Mouse (Mus musculus): ENCODE measurements around the gene Fbll1.
A peak's percentile ranks its signal among the peaks of the same experiment; 100 is the strongest.
"Not testable (repeated sequence)": the region's sequence is repeated elsewhere in the genome, so short reads cannot be mapped to it uniquely, and the experiment has no call there.

Fbll1 gene

DNA sequence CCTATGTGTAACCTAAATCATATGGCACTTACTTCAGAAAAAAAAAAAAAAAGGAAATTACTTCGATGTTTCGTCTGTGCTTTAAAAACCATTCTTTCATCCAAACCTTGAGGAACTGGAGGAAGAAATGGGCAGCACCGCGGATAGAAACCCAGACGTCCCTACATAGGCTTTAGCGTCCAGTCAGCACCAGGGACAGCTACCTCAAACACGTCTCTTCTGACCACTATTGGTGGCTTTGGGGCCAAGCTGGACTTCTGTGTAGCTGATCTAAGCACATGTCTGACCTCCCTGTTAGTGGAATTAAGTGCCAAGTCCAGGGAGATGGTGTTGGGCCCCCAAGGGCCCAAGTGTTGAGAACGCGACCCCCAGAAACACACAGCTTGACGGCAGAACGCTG is at the start of gene Fbll1:
Gene Fbll1, minus strand, starts transcription at position 11 of the 400 bp plus-strand sequence.
- DNase-seq = no peak

DNA sequence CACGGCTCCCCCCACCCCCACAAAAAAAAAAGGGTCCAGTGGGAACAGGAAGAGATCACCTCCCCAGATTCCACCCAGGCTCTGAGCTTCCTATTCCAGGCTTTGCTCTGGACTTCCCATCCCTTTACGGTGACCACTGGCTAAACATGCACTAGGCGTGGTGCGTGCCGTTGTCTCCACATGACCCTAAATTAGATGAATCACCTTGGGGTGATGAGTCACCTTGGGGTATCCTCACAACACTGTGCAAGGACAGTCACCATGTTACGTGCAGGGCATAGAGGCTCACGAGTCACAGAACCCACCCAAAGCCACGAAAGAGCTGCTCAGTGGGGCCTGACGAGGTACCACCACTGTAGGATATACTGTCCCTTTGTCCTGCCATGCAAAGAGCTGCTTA is 45.6 kb upstream of the Fbll1 start:
- DNase-seq = no peak

DNA sequence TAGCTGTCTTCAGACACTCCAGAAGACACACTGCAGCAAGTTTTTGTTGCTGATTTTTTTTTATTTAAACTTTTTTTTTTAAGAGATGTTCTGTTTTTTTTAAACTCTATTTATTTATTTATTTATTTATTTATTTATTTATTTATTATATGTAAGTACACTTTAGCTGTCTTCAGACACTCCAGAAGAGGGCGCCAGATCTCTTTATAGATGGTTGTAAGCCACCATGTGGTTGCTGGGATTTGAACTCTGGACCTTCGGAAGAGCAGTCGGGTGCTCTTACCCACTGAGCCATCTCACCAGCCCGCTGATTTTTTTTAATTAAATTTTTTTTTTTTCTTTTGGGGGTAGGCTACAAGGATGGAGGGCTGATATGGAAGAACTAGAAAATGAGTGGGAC is 43.9 kb upstream of the Fbll1 start:
- not testable (repeated sequence) for DNase-seq

DNA sequence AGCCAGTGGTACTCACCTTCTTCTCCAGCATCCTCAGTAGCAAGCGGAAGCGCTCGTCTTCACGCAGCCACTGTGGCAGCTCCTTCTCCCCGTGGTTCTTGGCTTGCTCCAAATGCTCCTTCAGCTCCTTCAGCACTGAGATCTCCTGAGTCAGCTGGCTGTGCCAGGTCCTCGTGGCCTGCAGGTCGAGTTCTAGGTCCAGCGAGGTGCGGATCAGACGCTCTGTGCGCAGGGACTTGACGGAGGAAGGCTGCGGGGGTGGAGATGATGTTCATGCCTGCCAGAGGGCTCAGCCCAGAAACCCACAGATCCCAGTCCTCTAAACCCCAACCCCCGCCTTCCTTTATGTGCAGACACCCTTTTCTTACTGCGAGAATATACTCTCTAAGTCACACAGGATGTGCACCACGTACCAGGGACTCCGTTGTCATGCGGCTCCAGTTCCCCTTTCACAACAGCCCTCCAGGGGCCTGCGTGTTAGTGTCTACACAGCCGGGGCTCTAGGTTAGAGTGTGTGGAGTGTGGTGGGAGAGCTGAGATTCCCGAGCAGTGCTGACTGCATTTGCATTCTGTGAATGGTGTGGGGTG is 43.1 kb upstream of the Fbll1 start:
- no peak for DNase-seq

DNA sequence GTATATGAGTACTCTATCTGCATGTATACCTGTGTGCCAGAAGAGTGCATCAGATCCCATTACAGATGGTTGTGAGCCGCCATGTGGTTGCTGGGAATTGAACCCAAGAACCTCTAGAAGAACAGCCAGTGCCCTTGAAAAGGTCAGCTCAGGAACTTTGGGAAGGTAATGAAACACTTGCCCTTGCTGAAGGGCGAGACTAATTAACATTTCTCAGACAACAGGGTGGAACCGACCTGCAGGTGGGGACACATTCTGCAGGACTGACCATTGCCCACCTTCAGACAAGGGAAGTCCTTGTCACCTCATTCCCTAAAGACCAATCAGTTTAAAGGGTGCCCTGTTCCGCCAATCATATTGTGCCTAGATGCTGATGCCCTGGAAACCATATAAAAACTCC is 42.1 kb upstream of the Fbll1 start:
- not testable (repeated sequence) for DNase-seq

DNA sequence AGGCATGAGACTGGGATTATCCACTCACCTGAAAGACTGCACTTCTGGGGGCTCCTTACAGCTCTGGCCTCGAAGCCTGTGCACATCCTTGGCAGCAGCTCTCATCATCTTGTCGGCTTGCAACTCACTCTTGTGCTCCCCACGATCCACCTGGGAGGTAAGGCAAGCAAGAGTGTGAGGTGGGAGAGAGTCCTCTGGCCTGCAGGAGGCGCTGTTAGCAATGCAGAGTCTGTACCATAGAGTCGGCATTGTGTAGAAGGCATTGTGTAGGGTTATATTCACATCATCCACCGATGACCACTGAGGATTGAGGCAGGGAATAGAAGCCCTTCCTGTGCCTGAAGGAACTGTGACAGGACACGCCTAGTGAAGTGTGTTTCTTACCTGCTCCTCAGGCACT is 41.6 kb upstream of the Fbll1 start:
- DNase-seq = no peak

DNA sequence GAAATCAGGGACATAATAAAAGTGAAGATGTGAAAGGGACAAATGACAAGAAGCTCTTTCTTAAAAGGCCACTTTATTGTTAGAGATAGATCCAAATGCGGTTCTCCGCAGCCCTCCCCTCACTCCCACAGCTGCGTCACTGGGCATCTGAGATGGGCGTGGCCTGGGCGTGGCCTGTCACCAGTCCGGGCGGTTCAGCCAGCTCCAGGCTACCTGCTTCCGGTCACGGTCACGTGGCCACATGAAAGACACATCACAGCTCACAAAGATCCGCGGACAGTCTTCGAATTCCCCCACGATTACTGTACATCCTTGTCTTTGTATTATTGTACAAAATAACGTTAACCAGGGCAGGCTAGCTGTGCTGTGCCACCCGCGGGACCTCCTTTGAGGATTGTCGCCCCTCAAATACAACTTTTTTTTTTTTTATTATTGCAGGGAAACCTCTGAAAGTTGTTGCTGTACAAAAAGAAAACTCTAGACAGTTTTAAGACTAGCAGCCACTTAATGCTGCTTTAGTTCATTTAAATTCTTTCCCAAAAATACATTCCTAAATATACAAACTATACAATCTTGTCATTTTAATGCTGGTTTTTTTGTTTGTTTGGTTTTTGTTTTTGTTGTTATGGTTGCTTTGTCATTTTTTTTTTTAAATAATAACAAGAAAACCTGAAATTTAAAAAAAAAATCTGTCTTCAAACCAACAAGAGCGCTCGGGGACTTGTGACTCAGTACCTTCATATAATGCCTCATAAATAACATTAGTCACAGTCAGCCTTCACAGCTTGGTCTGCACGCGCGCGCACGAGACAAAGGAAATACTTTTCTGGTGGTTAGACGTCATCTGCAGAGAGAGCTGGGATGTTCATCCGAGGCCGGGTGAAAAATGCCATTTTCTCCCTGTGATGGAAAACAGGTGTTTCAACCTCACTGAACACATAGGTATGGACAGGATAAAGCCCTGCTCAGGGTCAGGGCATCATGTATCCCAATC is 40.0 kb upstream of the Fbll1 start:
- DNase-seq = peak; percentile 70 to 74

DNA sequence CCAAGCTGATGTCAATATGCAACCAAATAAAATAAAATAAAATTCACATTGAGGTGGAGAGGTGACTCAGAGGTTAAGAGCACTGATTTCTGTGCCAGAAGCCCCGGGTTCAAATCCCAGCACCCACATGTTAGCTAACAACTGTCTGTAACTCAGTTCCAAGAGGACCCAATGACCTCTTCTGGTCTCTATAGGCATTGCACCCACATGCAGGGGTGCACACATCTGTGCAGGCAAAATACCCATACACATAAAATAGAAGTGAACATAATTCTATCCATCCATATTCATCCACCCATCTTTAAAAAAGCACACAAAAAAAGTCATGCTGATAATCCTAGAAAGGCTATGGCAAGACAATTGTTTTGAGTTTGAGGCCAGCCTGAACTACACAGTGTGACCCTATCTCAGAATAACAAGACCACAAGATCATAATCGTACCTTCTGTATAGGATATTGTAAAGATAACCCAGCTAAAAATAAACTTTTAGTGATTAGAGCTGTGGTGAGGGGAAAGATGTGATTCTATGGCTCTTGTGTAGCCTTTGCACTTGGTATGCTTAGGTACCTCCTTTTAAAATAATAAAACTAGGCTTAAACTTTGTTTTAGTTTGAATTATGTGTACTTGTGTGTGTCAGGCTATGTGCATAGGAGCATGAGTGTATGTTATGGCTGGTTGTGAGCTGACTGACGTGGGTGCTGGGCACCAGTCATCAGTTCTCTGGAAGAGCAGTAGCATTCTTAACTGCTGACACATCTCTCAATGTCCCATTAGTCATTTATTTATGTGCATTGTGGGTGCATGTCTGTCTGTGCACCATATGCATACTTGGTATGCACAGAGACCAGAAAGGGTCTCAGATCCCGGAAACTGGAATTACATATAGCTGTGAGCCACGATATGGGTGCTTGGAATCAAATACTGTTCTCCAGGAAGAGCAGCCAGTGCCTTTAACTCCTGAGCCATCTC is 38.8 kb upstream of the Fbll1 start:
- no peak for DNase-seq

DNA sequence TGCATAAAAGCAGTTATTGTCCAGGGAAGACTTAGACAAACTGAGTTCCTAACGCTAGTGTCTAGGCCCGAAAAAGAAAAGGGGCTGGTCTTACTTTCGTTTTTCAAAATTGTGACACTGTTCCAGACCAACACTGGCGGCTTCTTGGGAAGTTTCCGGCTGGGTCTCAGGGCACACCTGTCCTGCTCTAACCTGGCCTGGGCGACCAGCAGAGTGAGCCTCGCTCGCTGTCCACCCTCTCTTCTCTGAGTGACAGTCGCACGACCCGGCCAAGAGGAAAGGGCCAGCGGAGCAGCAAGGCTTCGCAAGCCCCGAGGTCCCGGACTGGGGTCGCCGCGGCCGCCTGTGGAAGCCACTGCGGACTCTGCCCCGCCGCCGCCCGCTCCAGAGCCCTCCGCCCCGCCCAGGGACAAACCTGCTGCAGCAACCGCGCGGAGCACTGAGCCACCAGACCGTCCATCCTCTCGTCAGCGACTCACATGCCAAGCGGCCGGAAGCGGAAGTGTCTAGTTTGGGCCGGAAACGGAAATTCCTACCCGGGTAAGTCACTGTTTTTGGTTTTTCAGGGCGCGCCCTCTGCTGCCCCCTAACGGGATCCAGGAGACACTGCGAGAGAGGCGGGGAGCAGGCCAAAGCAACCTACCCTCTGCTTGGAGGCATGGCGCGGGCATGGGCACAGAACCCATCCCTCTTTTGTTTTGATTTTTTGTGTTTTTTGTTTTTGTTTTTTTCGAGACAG is 35.5 kb upstream of the Fbll1 start, which contains the start of gene Rars:
Gene Rars, minus strand, starts transcription at position 485 of the 739 bp plus-strand sequence.
- peak; percentile 81 to 90 for DNase-seq

DNA sequence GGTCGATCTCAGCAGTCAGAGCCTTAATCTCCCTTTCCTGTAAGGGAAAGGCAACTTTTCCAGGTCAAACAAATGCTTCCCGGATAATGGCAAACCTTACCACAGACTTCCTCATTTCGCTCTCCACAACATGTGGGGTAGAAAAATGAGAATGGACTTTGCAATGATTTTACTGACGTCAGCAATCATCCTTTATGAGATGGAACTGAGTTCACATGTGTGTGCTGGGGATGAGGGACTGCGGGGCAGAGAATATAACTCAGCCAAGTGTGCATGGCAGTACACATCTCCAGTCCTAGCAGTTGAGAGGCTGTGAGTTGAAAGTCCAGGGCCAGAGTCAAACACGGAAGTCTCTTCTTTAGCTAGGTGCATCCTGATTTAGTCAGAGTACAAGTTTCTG is 34.6 kb upstream of the Fbll1 start:
- no peak for DNase-seq

DNA sequence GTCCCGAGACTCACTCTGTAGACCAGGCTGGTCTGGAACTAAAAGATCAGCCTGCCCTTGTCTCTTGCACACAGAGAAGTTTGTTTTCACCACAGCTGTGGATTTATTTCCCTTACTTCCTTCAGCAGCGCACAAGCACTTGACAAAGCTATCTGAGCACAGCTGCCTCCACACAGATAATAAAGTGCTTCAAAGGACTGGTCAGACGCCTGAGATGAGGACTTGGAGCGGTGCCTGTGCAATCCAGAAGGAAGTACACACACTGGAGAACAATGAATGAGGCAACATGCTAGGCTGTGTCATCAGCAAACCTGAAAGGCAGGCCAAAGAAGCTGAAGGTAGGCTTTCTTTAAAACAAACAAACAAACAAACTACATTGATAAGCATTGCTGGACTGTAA is 33.5 kb upstream of the Fbll1 start:
- no peak for DNase-seq

DNA sequence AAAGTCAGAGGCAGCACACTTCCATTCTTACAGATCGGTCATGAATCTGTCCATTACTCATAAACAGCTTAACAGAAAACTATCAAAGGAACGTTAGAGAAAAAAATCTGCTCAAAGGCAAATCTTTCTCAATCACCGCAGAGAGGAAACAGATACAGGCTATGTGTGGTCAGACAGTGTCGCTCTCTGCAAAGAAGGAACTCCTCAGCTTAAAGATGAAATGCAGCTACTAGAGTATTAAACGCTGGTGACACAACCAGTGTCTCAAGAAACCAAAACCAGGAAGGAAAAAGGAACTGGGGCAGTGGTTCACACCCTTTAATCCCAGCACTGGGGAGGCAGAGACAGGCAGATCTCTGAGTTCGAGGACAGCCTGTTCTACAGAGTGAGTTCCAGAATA is 29.0 kb upstream of the Fbll1 start:
- DNase-seq = no peak

DNA sequence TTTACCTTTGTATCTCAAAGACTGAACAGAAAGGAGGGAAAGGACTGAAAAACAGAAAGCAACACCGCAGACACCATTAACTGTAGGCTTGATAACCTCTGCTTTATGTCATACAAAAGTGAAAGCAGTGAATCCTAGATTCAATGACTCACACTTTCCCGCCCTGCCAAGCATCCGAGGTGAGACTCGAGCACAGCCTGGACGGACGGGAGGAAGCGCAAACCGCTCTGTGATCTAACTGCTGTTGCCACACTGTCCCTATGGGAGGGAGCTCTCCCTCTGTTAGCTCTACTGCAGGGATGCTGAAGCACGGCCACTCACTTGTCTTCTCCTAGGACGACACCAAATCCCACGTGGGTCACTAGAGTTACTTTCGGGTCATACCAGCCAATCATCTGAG is 17.6 kb upstream of the Fbll1 start:
- DNase-seq = no peak

DNA sequence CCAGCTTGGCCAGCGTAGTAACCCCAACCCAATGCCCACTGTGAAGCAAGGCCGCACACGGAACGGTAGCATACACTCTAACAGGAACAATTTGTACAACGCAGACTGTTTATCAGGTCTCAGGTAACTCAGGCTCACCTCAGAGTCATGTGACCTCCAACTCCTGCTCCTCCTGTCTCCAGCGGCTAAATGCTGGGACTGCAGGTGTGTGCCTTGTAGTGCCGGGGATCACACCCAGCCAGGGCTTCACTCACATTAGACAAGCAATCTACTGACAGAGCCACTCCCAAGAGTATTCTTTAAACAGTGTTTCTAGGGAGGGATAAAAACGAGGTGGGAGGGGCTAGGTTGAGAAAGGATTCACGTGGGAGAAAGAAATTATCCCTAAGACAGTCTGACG is 12.8 kb upstream of the Fbll1 start:
- no peak for DNase-seq

DNA sequence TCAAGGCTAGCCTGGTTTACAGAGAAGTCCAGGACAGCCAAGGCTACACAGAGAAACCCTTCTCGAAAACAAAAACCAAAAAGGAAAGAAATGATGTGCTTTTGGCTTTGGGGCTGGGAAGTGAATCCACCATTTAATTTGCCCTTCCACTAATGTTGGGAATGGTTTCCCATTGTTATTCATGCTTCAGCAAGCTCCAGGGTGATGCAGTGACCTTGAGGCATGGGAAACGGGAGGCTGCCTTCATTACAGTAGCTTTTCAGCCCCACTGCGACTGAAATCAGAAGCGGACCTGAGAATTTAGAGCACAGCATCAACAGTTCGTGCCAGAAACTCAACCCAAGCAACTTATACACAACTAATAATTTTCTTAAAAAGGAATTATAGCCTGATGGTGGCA is 2.6 kb upstream of the Fbll1 start:
- no peak for DNase-seq

DNA sequence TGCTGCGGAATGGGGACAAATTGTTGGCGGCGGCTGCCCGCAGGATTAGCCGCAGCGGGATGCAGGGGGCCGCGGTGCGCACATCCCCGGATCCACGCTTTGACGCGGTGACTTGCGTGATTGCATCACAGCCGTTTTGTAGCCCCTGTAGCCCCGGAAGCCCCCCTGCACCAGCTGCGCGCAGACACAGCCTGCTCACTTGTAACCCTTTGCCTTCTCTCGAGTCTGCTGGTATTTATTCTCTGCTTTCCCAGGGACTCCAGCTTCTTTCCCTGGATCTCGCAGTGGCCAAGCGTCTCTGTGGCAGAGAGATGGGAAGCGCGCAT is 226 bp downstream of the Fbll1 start:
- peak in 1 of 2 experiments; percentile 5 for DNase-seq

DNA sequence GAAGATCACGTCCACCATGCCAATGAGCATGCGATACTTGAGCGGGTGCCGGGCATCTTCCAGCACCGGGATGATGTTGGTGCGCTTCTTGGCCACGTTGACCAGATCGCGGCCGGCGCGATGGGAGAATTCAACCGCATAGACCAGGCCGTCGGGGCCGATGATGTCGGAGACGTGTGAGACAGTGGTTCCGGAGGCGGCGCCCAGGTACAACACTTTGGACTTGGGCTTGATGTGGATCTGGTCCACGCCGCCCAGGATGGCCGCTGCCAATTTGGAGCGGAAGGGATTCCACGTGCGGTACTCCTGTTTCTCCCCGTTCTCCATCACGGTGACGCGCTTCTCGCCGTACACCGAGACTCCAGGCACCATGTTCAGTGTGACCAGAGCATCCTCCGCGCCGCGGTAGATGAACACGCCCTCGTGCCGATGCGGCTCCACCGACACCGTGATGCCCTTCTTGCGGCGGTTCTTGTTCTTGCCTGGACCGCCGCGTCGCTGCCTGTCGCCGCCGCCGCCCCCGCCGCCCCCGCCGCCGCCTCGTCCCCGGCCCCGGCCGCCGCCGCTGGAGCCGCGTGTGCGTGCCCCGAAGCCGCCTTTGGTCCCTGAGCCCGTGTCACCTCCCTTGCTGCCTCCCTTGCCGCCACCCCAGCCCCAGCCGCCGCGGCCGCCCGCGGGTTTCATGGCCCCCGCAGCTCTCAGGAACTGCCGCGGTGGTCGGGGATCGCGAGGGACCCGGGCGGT is 761 bp downstream of the Fbll1 start:
- DNase-seq = no peak

DNA sequence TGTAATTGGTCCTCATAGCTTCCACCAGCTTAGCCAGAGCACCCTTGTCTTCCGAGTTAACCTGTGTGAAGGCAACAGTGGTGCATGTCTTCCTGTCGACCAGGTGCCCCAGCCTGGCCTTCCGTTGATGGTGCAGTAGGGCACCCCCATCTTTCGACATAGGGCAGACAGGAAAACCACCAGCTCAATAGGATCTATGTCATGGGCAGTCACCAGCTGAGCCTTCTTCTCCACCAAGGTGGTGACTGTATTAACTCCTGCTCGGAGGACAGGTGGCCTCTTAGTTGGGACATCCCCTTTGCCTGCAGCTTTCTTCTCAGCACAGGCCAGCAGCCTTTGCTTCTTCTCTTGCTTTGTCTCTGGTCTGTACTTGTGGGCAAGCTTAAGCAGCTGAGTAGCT is 5.9 kb downstream of the Fbll1 start:
- not testable (repeated sequence) for DNase-seq

DNA sequence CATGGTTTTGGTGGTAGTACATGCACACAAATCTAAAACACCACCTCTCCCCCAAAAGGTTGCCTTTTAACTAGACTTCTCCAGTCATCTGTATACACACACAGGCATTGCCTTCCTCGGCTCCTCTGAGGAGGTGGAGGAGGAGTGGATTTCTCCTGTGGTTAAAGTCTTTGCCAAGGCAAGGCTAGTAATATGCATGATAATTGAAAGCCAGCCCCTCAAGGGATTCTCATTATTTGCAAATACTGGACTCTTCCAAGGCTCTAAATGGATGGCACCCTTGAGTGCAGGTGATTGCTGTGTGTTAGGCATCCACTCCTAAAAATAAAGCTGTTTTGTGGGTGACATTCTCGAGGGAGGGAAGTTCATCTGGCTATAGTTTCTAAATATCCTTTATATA is 10.2 kb downstream of the Fbll1 start:
- no peak for DNase-seq

DNA sequence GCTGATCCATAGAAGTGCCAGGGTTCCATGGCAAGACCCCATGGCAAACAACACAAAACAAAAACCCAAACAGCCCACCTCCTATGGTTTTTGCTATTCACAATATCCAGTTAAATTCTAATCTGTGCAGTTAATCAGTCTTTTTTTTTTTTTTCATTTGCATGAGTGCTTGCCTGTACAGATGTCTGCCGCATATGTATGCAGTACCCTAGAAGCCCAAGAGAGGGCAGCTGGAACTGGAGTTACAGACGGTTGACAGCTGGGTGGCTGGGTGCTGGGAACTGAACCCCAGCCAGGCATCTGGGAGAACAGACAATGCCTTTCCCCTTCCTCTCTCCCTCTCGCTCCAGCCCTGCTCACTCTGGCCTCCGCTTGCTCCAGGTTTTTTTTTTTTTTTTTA is 14.1 kb downstream of the Fbll1 start:
- no peak for DNase-seq

DNA sequence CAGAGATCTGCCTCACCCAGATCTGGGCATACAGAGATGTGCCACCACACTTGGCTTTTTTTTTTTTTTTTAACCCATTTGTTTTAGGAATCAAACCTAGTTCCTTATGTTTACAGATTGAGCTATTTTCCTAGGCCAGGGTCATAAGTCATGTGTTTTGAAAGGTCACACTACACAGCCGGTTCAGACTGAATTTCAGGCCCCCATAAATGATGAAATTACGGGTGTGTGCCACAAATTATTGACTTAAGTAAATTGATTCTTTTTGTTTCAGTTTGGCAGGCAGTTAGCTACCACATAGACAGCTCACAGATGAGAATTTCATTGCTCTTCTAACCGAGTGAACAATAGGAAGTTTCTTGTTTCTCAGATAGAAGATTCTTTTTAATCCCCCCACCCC is 14.7 kb downstream of the Fbll1 start:
- no peak for DNase-seq

DNA sequence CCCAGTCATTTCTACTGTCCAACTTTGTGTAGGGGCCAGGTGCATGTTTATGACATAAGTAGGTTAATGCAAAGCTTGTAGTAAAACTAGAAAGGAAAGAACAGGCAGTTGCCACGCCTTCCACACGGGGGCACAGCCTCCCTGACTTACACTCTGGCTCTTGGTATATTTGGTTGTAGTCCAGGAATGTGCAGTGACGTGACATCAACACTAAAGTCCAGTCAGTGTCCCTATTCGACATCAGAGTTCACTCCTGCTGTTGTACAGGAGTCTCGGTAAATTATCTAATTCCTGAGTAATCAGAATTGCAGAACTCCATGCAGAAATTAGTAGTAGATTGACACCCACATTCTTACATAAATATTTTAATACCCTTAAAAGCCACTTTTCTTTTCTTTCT is 15.6 kb downstream of the Fbll1 start:
- DNase-seq = no peak
